Mouse (Mus musculus) activated CD4-positive, CD25-positive, alpha-beta regulatory T cell, adult 4 months (primary cell): ENCODE results near the gene Rhpn2. TPM values are rescaled to one million over a fixed set of nuclear protein-coding genes. Genes with fewer than 3 reads are reported as not detected.

Experiments used
- ATAC-seq: one replicate; pipeline ENCODE4 v1.8.0; 2017
- polyA plus RNA-seq, 2 experiments: library from polyadenylated mRNA; unstranded; fragments of 100-300 nt; shearing (Covaris generic); gene quantifications; one replicate each; pipeline ENCODE4 v1.2.1; 2017

Gene Rhpn2
- polyA plus RNA-seq, 2 experiments from 2014 or later = 0.29 to 0.36 TPM

- no peak for ATAC-seq
Observed at GRCm38 (mm10) chr7:35392935-35393334, 59.0 kb downstream of the Rhpn2 start.

- ATAC-seq = peak; percentile 6
Observed at GRCm38 (mm10) chr7:35395734-35396456, 61.9 kb downstream of the Rhpn2 start.

- ATAC-seq = peak; percentile 98
Observed at GRCm38 (mm10) chr7:35396542-35397168, 62.7 kb downstream of the Rhpn2 start, which contains the start of the genes Faap24 and Cep89. Gene Faap24, minus strand, starts transcription at chr7:35396836. Gene Cep89, plus strand, starts transcription at chr7:35397035.

GRCm38 (mm10) chr7:35401169-35401568, 67.2 kb downstream of the Rhpn2 start:
- no peak for ATAC-seq

- no peak for ATAC-seq
Observed at GRCm38 (mm10) chr7:35415226-35415625, 81.3 kb downstream of the Rhpn2 start.

GRCm38 (mm10) chr7:35415801-35416653, 82.1 kb downstream of the Rhpn2 start:
- ATAC-seq = no peak

- no peak for ATAC-seq
Observed at GRCm38 (mm10) chr7:35416654-35416948, 82.6 kb downstream of the Rhpn2 start.

- ATAC-seq = no peak
Observed at GRCm38 (mm10) chr7:35423071-35423470, 89.1 kb downstream of the Rhpn2 start.

GRCm38 (mm10) chr7:35428146-35428545, 94.2 kb downstream of the Rhpn2 start:
- ATAC-seq = no peak

GRCm38 (mm10) chr7:35435266-35435665, 101.3 kb downstream of the Rhpn2 start:
- no peak for ATAC-seq

Other genes starting within 250 kb of the Rhpn2 start
- 1 to 10 TPM in 1 of 2 experiments, under 1 TPM in 1; 0.81 to 1.2 TPM for gene Cebpa, start 214.9 kb upstream of the Rhpn2 start, polyA plus RNA-seq
- gene Slc7a10, start 147.8 kb upstream of the Rhpn2 start, polyA plus RNA-seq = 1 to 10 TPM; 1.0 to 3.2 TPM
- gene Lrp3, start 118.7 kb upstream of the Rhpn2 start, polyA plus RNA-seq = under 1 TPM in 1 of 2 experiments, not detected in 1; 0.85 TPM
- 10 to 100 TPM; 20.9 to 25.5 TPM for gene Gpatch1, start 15.7 kb upstream of the Rhpn2 start, polyA plus RNA-seq
- gene Faap24, start 62.7 kb downstream of the Rhpn2 start, polyA plus RNA-seq = 10 to 100 TPM; 28.4 to 33.7 TPM
- gene Cep89, start 62.9 kb downstream of the Rhpn2 start, polyA plus RNA-seq = 10 to 100 TPM; 11.8 to 15.1 TPM
- not detected for gene Slc7a9, start 114.6 kb downstream of the Rhpn2 start, polyA plus RNA-seq
- gene Tdrd12, start 203.6 kb downstream of the Rhpn2 start, polyA plus RNA-seq = not detected
- 10 to 100 TPM; 49.0 to 58.6 TPM for gene Nudt19, start 222.1 kb downstream of the Rhpn2 start, polyA plus RNA-seq